Mouse (Mus musculus) naive thymus-derived CD4-positive, alpha-beta T cell, adult 2 months (primary cell): ENCODE measurements around the gene Plxnb1.

Experiments
- DNase-seq: peaks from one replicate; pipeline ENCODE4 v3.0.0-alpha.2; 2011; ENCODE audit warnings: low read depth

Plxnb1 gene

DNA sequence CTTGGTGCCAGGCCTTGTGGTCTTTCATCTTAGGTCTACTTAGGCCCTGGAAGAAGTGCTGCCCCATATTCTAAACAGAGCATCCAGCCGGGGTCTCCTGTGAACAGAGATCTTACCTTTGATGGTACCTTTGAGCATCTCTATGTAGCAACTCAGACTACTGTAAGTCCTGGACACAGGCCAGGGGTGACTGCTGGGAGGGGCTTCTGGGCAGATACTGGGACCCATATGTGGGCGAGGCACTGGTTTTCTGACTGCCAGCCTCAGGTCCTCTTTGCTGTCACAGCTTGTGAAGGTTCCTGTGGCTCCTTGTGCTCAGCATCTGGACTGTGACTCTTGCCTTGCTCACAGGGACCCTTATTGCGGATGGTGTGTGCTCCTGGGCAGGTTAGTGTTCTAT, 7.4 kb downstream of the Plxnb1 start:
- DNase-seq = no peak

DNA sequence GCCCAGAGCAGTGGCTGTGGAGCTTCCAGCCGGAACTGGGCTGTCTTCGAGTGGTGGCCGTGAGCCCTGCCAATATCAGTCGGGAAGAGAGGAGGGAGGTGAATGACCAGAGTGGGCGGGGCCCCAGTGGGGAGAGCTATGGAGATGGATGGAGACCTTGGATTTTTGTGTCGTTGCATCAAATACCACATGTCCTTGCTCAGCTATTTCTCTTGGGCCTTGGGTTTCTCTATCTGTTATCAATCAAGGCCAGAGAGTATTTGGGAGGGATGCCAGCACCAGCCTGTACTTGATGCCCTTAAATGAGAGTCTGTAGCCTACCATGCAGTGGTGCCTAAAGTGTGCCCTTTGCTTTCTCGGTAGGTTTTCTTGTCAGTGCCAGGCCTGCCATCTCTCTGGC, 8.1 kb downstream of the Plxnb1 start:
- no peak for DNase-seq

DNA sequence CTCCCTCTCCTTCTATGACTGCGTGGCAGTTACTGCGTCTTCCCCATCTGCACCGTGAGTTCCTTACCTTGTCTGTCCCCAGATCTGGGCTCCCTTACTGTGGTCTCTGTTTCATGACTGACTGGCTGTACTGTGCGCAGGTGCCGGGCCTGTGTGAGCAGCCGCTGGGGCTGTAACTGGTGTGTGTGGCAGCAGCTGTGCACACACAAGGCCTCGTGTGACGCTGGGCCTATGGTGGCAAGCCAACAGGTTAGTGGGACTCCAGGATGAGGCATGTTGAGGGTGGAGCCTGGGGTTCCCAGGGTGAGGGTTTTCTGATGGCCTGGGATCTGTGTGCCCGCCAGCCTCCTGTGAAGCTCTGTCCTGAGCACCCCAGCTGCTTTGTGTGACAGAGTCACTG, 8.9 kb downstream of the Plxnb1 start:
- DNase-seq = no peak

DNA sequence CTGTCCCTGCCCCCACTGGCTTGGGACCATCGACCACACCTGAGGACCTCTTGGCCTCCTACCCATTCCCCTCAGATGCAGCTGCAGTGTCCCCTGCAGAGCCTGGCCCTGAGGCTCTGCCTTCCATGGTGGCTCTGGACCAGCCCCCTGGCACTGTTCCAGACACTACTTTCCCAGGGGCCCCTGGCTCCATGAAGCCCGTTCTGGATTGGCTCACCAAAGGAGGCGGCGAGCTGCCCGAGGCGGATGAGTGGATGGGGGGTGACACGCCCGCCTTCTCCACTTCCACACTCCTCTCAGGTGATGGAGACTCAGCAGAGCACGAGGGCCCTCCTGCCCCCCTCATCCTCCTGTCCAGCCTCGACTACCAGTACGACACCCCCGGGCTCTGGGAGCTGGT, 9.8 kb downstream of the Plxnb1 start:
- no peak for DNase-seq

DNA sequence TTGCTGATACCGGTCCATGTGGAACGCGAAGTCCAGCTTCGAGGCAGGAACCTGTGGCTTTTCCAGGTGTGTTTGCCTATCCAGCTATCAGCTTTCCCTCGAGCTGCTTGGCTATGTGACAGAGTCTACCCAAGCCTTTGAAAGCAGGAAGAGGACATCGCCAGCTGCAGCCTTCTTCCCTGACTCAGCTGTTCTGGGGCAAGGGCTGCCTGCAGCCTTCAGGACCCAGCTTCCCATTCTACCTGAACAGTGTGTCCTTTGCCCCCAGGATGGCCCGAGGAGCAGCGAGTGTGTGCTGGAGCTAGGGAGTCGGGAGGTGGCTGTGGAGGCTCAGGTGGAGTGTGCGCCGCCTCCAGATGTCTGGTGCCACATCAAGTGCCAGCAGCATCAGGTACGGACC, 10.5 kb downstream of the Plxnb1 start:
- DNase-seq = no peak

DNA sequence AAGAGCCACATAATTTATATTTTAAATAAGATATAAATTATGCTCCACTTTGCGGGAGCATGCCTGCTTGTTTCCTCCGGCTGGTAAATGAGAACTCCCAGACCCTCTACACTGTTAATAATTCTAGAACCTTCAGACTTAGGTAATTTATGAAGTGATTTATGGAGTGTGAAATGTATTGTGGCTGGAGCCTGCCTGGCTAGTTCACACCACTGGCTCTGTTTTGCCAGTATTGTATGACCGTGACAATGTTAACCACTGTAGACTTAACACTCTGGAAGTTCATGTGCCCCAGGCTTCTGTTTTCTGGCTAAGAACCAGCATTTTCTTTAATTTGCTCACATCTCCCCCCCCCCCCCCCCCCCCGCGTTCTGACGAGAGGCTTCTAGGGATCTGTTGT, 12.2 kb downstream of the Plxnb1 start:
- no peak for DNase-seq

DNA sequence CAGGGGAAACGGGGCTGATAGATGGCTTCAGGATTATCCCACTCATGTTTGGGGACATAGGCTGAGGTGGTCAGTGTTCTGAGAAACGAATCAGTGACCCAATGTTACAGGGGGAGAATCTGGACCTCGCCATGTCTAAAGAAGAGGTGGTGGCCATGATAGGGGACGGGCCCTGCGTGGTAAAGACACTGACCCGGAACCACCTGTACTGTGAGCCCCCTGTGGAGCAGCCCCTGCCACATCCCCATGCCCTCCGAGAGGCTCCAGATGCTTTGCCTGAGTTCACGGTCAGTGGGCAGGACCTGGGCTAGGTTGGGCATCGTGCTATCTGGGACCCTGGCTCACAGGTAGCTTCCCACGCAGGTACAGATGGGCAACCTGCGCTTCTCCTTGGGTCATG, 15.1 kb downstream of the Plxnb1 start:
- no peak for DNase-seq

DNA sequence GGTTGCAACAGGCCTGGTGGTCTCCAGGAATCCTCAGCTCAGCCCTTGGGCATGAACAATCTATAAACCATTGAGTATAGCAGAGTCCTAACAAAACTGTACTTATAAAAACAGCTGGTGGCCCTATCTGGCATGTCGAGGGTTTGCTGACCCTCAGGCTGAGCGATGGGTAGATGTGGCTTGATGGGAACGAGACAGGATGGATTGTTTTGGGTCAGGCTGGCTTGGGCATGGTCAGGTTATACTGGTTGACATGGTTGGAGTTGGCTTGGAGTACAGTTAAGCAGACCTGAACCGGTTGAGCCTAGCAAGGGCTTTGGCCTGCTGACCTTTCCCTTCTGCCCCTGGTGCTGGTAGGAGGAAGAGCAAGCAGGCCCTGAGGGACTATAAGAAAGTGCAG, 15.9 kb downstream of the Plxnb1 start:
- no peak for DNase-seq

DNA sequence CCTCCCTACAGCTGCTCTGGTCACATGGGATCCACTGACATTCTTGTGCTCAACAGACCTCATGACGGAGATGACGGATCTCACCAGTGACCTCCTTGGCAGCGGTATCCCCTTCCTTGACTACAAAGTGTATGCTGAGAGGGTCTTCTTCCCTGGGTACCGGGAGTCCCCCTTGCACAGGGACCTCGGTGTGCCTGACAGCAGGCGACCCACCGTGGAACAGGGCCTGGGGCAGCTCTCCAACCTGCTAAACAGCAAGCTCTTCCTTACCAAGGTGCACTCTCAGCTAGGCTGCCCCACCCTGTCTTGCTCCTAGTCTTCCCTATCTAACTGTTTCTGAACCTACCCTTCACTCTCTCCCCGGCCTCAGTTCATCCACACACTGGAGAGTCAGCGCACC, 16.4 kb downstream of the Plxnb1 start:
- DNase-seq = no peak

DNA sequence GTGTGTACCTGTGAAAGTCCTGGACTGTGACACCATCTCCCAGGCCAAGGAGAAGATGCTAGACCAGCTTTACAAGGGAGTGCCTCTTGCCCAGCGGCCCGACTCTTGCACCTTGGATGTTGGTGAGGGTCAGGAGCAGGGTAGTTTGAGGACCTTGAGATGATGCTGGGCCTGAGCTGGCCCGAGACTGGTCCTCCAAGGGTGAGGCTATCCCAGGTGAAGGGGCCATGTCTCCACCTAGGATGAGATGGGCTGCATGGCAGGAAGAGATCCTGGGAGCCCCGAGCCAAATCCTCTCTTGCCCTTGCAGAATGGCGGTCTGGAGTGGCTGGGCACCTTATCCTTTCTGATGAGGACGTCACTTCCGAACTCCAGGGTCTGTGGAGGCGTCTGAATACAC, 18.1 kb downstream of the Plxnb1 start:
- no peak for DNase-seq

DNA sequence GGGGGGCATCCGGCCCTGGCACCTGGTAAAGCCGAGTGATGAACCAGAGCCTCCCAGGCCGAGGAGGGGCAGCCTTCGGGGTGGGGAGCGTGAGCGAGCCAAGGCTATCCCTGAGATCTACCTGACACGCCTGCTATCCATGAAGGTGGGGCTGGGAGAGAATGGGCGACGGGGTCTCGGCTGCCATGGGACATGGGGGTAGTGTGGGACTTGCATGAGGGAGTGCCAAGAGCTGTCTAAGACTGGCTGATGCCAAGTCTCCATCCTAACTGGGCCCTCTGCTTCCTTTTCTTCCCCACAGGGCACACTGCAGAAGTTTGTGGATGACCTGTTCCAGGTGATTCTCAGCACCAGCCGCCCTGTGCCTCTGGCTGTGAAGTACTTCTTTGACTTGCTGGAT, 19.1 kb downstream of the Plxnb1 start:
- DNase-seq = no peak

DNA sequence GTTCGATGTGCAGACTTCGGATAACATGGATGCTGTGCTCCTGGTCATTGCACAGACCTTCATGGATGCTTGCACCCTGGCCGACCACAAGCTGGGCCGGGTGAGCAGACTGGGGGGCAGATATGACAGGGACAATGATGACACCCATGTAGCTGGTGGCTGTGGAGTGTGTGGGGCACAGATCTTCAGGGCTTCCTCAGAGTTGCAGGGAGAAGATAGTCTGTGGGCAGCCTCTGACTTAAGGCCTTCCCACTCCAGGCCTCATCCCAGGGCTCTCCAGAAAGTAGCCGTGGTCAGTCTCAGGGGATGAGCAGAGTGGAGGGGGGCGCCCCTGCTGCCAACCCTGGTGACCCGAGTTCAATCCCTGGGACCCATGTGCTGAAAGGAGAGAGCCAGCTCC, 19.7 kb downstream of the Plxnb1 start:
- DNase-seq = no peak

DNA sequence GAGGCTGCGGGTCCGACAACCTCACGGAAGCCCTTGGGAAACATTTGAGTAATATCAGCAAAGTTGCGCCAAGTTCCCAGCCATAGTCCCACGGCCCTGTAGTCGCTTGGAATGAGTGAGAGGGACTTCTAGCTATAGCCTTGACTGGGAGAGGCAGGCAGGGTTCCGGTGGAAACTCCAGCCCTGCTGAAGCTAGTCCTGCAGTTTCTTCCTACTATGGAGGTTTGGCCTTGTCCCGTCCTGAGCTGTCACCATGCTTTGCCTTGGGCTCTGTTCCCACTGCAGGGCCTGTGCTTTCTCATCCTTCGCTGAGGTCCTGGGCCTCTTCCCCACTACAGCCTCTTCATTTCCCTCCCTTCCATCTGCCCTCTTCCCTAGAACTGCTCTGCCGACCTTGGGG, 21.0 kb downstream of the Plxnb1 start:
- no peak for DNase-seq

DNA sequence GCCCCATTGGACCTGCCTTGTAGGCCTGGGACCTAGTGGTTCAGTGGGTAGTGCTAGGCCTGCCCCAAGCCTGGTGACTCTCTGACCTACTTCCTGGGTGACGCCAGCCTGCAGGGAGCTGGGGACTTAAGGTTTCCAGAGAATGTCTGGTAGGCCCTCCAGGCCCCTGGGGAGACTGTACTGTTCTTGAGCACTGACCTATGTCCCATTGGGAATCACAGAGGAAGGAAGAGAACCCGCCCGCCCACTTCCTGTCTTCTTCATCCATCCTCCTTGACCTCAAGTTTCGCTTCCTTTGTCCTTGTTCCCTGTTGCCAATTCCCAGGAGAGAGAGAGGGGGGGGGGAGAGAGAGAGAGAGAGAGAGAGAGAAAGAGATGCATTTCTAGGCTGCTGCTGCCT, 22.9 kb downstream of the Plxnb1 start:
- DNase-seq = no peak

DNA sequence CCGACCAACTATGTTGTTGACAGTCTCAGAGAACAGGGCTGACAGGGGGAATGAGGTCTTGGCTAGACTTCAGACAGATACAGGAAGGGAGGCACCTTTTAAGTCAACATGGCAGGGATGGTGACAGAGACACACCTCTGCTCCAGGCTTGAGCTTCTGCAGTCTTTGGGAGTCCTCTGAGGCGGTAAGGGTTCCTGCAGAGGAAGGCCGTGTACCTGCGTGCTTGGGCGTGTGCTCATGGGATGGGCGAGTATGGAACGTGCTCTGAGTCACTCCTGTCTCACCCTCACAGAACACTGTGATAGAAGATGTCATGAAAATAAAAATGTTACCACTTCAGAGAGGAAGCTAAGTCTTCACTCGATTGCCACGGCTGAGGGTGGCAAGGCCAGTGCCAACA, 24.4 kb downstream of the Plxnb1 start:
- no peak for DNase-seq

DNA sequence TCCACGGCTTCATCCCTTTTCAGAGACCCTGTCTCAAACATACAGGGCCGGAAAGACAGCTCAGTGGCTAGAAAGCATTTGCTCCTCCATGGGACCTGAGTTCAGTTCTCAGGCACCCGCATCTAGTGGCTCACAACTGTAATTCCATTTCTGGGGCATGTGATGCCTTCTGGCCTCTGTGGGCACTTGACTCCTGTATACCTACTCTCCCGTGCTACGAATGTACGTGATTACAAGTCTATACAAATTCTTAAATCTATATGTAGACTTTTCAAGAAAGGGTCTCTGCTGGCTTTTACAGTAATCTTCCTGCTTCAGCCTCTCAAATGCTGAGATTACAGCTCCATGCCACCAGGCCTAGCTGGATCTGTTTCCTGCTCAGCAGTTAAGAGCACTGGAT, 25.8 kb downstream of the Plxnb1 start:
- no peak for DNase-seq

DNA sequence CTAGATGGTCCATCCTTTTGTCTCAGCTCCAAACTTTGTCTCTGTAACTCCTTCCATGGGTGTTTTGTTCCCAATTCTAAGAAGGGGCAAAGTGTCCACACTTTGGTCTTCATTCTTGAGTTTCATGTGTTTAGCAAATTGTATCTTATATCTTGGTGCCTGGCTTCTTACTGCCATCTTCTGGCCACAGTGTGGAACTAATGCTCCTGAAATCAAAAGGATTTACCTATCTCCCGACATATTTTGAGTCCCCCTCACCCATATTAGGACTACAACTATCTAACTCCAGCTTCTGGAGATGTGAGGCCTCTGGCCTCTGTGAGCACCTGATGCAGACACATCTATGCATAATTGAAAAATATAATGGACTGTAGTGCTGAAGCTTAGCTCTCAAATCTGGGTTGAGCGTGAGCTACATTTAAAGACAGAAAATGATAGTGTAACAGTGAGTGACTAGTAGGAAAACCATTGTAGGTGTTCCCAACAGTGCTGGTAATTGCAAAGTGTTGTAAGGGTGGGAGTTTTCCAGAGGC, 27.4 kb downstream of the Plxnb1 start:
- peak; percentile 81 for DNase-seq

DNA sequence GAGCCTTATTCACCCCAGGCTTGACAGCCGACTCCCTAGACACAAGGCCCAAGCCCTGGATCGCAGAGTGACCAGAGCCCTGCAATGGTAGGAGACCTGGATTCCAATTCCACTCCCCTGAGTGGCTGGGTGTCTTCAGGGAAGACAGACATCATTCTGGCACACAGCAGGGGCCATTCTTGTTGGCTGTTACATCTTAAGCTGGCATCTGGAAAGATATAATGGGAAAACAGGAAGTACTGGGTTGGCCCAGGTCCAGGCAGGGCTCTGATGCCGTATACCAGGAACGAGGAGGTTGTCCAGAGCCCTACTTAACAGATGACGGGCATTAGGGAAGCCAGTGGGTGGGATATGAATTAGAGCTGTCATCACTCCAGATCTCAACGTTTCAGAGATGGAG, 28.1 kb downstream of the Plxnb1 start:
- no peak for DNase-seq

DNA sequence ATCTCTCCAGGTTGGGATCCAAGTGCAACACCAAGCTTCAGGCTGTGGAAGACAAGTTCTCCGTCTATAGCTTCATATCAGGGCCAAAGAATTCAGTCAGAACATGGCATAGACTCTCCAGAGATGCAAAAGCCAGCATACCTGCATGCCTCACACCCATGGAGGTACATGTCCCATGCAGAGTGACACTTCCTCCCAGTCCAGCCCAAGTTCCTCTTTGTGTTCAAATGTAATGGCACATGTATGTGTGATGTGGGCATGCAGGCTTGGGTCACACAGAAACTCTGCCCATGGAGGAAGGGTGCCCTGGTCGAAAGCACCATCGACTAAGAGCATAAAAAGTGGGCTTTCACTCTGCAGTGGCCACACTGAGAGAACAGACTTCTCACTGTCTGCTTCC, 29.0 kb downstream of the Plxnb1 start:
- DNase-seq = no peak

DNA sequence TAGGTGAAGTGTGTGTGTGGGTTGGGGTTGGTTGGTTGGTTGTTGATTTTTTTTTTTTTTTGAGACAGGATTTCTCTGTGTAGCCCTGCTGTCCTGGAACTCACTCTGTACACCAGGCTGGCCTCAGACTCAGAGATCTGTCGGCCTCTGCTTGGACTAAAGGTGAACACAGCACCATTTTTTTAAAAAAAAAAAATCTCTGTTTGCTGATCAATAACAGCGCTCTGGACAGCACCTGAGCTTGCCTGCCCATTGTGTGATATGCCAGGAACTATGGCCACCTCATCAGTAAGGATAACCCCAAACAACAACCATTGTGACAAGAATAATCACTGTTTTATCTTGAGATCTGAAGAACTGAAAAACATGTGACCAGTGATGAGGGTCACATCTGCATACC, 29.9 kb downstream of the Plxnb1 start:
- DNase-seq = no peak

DNA sequence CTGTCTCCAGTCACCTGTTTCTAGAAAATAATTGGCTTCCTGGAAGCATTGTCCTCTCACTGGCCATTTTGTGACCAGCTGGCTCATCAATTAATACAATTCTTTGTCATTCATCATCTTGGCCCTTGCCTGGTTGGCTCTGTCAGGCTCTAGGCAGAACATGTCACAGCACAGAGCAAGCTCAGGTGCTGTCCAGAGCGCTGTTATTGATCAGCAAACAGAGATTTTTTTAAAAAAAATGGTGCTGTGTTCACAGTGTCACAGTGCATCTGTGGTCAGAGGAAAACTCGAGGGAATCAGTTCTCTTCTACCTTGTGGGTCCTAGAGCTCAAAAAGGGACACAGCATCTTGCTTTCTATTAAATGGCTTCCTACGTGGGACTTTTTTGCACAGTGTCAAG, 30.3 kb downstream of the Plxnb1 start:
- no peak for DNase-seq

DNA sequence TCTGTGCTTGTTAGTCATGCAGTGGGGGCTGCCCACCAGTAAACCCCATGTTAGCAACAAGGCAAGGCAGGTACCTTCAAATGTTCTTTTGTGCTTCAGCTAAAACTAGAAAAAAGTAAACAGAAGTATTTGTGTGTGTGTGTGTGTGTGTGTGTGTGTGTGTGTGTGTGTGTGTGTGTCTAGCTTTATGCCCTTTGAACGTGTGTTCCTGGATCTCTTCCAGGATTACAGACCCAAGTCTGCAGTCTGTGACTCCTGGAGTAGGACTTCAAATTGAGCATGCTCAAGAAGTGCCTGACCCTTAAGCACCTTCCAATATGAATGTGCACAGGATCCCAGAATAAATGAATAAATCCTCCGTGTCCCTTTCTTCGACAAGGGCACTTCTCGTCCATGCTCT, 31.9 kb downstream of the Plxnb1 start:
- DNase-seq = no peak

DNA sequence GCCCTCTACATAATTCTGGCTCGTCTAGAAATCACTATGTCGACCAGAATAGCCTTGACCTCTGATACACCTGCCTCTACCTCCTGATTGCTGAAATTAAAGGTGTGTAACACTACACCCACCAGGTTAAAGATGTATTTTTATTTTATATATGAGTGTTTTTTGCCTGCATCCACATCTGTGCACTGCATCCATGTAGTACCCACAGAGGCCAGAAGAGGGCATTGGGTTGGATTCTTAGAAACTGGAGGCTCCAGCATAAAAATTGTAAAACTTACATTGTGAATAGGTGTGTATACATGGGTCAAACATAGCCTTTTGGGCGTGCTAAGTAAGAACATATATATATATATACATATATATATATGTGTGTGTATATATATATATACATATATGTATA, 33.0 kb downstream of the Plxnb1 start:
- peak; percentile 26 for DNase-seq

DNA sequence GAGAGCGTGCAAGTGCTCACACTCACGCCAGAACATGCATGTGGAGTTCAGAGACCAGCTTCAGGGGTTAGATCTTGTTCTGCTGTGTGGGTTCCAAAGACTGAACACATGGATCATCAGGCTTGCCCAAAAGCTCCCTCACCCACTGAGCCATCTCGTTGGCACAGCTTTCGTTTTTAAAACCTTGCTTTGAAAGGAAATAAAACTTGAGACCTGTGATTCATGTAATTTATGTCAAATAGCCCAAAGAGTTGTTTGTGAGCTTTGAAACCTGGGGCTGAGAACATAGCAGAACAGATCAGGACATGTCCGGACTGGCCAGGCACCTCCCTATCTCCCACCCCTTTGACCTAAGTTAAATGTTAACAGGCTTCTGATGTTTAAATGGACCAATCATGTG, 34.9 kb downstream of the Plxnb1 start:
- no peak for DNase-seq

DNA sequence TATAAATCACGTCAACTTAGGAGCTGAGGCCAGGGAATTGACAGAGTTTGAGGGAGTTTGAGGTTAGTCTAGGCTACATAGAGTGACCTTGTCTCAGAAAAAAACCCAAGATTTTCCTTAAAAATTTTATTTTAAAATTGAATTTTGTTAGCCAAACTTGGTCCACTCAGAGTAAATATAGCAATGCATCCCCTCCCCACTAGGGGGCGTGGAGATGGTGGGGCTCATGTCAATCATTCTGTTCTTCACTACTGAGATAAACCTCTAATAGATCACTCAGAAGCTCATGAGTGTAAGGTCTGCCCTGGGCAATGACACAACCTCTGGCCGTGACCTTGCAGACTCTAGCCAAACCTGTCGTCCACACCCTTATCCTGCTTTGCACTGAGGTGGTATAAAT, 45.2 kb downstream of the Plxnb1 start:
- peak; percentile 6 for DNase-seq
